In genomic region chr11:21180650-21181049, GRCm38 (mm10) we compare ENCODE assay signal across 16 mouse cellular contexts. TPM values are rescaled to one million over a fixed set of nuclear protein-coding genes. Genes with fewer than 3 reads are reported as not detected.
A peak's percentile ranks its signal among the peaks of the same experiment; 100 is the strongest.
DNase-seq lines count a peak whose midpoint lies in the region; ATAC-seq and TF ChIP-seq lines count a peak whose summit lies in the region.
"Had no signal": no experiment of that assay in that cellular context is flagged by ENCODE, and none has a peak within 500 bp of the region (broad histone marks: within the 10 kb centered on the region; RNA-seq: fewer than 3 reads in every experiment).

No protein-coding gene starts in this region.

- DNase-seq in liver, result no peak
- peak; percentile 75 for DNase-seq in thymus, postnatal 14 days
- DNase-seq in ovary, adult 18-20 months (ENCODE audit: low spot score), result no peak
- no peak for DNase-seq in gastrocnemius, postnatal 4 days (ENCODE audit: low spot score in 2 of 2)
- no peak for DNase-seq in layer of hippocampus, adult 9-11 months
- DNase-seq: adrenal gland, postnatal 36 days; cerebellum, adult 18-20 months; gastrocnemius, postnatal 10 days; kidney, postnatal 14 days; lung, postnatal 14 days had no signal

- TF ChIP-seq POLR2A in bone marrow, adult 2 months (IDR thresholded peaks at IDR 0.05; ENCODE audit: borderline replicate concordance, control insufficient read depth, low read depth, low read length), result no peak

- H3K4me2 ChIP-seq in liver, embryonic 16.5 days (ENCODE audit: low read depth, low read length), result no peak overlapping the region
- H3K4me2 ChIP-seq: forebrain, embryonic 12.5 days; limb, embryonic 15.5 days had no signal

- no peaks in the 10 kb centered on the region for H3K27me3 ChIP-seq in liver, embryonic 16.5 days (ENCODE audit: control insufficient read depth, insufficient read depth, low read depth, low read length)
- H3K27me3 ChIP-seq: forebrain, embryonic 12.5 days; limb, embryonic 15.5 days had no signal

- H3K27ac ChIP-seq in liver, embryonic 16.5 days (ENCODE audit: low read length), result no peak overlapping the region
- H3K27ac ChIP-seq in bone marrow, adult 2 months (ENCODE audit: control insufficient read depth, insufficient read depth, low read depth, low read length, poor library complexity), result peak overlapping the region; percentile 24; the same call in 1 of the 2 replicates
- H3K27ac ChIP-seq: forebrain, embryonic 12.5 days; left cerebral cortex, adult 2 months; limb, embryonic 15.5 days had no signal

- H3K36me3 ChIP-seq in liver, embryonic 16.5 days (ENCODE audit: control insufficient read depth, insufficient read depth), result no peaks in the 10 kb centered on the region
- H3K36me3 ChIP-seq: forebrain, embryonic 12.5 days; limb, embryonic 15.5 days had no signal

- WGBS in liver, embryonic 16.5 days (ENCODE audit: insufficient replicate concordance), result 15% methylated on average over 1 of the region's 1 CpGs
- 0% methylated on average over 1 of the region's 1 CpGs for WGBS in bone marrow, adult 2 months

- no peak for TF ChIP-seq CTCF in bone marrow, adult 2 months (IDR thresholded peaks at IDR 0.05; ENCODE audit: control insufficient read depth, insufficient read depth, low read length)

- no peak overlapping the region for H3K9ac ChIP-seq in liver, embryonic 16.5 days (ENCODE audit: low read depth, low read length)
- H3K9ac ChIP-seq: forebrain, embryonic 12.5 days; limb, embryonic 15.5 days had no signal

- no peaks in the 10 kb centered on the region; the same call in 1 of the 2 replicates for H3K4me1 ChIP-seq in liver, embryonic 16.5 days (ENCODE audit: control insufficient read depth, low read depth, low read length)
- peaks cover 1% of the 10 kb centered on the region for H3K4me1 ChIP-seq in bone marrow, adult 2 months (ENCODE audit: control insufficient read depth, insufficient read depth, low read length)
- H3K4me1 ChIP-seq: forebrain, embryonic 12.5 days; limb, embryonic 15.5 days had no signal

- H3K9me3 ChIP-seq in liver, embryonic 16.5 days (replicated peaks; ENCODE audit: control insufficient read depth, low read length), result no peaks in the 10 kb centered on the region
- H3K9me3 ChIP-seq: forebrain, embryonic 12.5 days; limb, embryonic 15.5 days had no signal

- no peak overlapping the region for H3K4me3 ChIP-seq in liver, embryonic 16.5 days (ENCODE audit: low read depth, low read length)
- H3K4me3 ChIP-seq in bone marrow, adult 2 months (replicated peaks; ENCODE audit: control insufficient read depth, low read depth, low read length), result no peak overlapping the region
- H3K4me3 ChIP-seq: forebrain, embryonic 12.5 days; left cerebral cortex, adult 2 months; limb, embryonic 15.5 days had no signal

- 0 out of 2 replicates have a peak, but pooled peaks have one; percentile 16 for ATAC-seq in liver, embryonic 16.5 days (ENCODE audit: low read depth)
- ATAC-seq in monocyte, adult 5-6 weeks (replicated peaks; ENCODE audit: insufficient number of reproducible peaks, low FRiP score, low TSS enrichment, poor library complexity, severe bottlenecking), result peak; percentile 57; the same call in 1 of the 2 replicates

RNA-seq across cellular contexts. Expression of gene Vps54, which starts 58.4 kb away (rescaled TPM):
- polyA plus RNA-seq in liver, embryonic 16.5 days (2015; fragmentation: Nextera tagmentation; extraction: Ambion mirVana), result 2.9 and 3.0 TPM in 2 replicates
- polyA plus RNA-seq in bone marrow, adult 2 months (2011; ENCODE audit: insufficient read depth, insufficient read length, low replicate concordance, missing spikeins), result 15.8 and 19.5 TPM in 2 replicates
- total RNA-seq in monocyte, adult 5-6 weeks (2017), result 93.6 to 161 TPM (median 107 TPM) in 3 replicates
- total RNA-seq in gastrocnemius, postnatal 4 days (2021), result 10 to 100 TPM; 23.4 to 29.1 TPM
